Mouse (Mus musculus) forebrain, embryonic 12.5 days (tissue): ENCODE data around the gene Fam117b. TPM values are rescaled to one million over a fixed set of nuclear protein-coding genes. Genes with fewer than 3 reads are reported as not detected.

Experiments used
- ATAC-seq: fragments of 200-750 bp; cut with Nextera tagmentation; 2 replicates; pipeline ENCODE4 v1.8.0; 2017; ENCODE audit warnings: moderate TSS enrichment; ENCODE audit not compliant: low FRiP score
- H3K27ac ChIP-seq: fragments of 300-500 bp; sonication (generic); 2 replicates; pipeline ENCODE4 v1.5.1; 2016; ENCODE audit warnings: mild to moderate bottlenecking
- H3K27me3 ChIP-seq: fragments of 300-500 bp; sonication (generic); 2 replicates; pipeline ENCODE4 v1.6.1; 2016; ENCODE audit warnings: mild to moderate bottlenecking
- H3K36me3 ChIP-seq: fragments of 300-500 bp; sonication (generic); replicated peaks from 2 replicates; pipeline ENCODE4 v1.6.1; 2016; ENCODE audit warnings: mild to moderate bottlenecking
- H3K4me1 ChIP-seq: fragments of 300-500 bp; sonication (generic); 2 replicates; pipeline ENCODE4 v1.6.1; 2016
- H3K4me2 ChIP-seq: fragments of 300-500 bp; sonication (generic); 2 replicates; pipeline ENCODE4 v1.6.1; 2016; ENCODE audit warnings: mild to moderate bottlenecking, moderate library complexity
- H3K4me3 ChIP-seq: fragments of 300-500 bp; sonication (generic); replicated peaks from 2 replicates; pipeline ENCODE4 v1.5.1; 2016; ENCODE audit warnings: mild to moderate bottlenecking
- H3K9ac ChIP-seq: fragments of 300-500 bp; sonication (generic); 2 replicates; pipeline ENCODE4 v1.6.1; 2016; ENCODE audit warnings: mild to moderate bottlenecking
- H3K9me3 ChIP-seq: fragments of 300-500 bp; sonication (generic); 2 replicates; pipeline ENCODE4 v1.6.1; 2016
- WGBS: fragments of 180-500 bp; shearing (Covaris S2); methylation state at CpG from one replicate; pipeline ENCODE4 v1.1.7; 2016; 5-methylcytosine and 5-hydroxymethylcytosine counted together
- polyA plus RNA-seq: library from polyadenylated mRNA; unstranded; fragments of >200 nt; fragmentation: Nextera tagmentation; extraction: Ambion mirVana; gene quantifications from 2 replicates; pipeline ENCODE4 v1.2.1, GENCODE M21; 2016

The Fam117b gene
- polyA plus RNA-seq, 1 experiment from 2014 or later: 23.4 TPM

GRCm38 (mm10) chr1:59943825-59944224, 31.0 kb downstream of the Fam117b start:
- no peak overlapping the region for H3K9ac ChIP-seq
- no peak overlapping the region for H3K4me2 ChIP-seq
- no peaks in the 10 kb centered on the region for H3K9me3 ChIP-seq
- H3K27ac ChIP-seq: no peak overlapping the region
- no peak for ATAC-seq
- 0 out of 2 replicates have a peak, but pooled peaks cover 2% of the 10 kb centered on the region for H3K36me3 ChIP-seq
- H3K4me1 ChIP-seq: no peaks in the 10 kb centered on the region
- H3K27me3 ChIP-seq: no peaks in the 10 kb centered on the region
- H3K4me3 ChIP-seq: no peak overlapping the region
- 69% methylated on average over 5 of the region's 5 CpGs for WGBS

- H3K9ac ChIP-seq: no peak overlapping the region
- H3K36me3 ChIP-seq: peaks cover 11% of the 10 kb centered on the region; the same call in 1 of the 2 replicates
- no peak overlapping the region for H3K4me2 ChIP-seq
- H3K27me3 ChIP-seq: no peaks in the 10 kb centered on the region
- 93% methylated on average over 1 of the region's 1 CpGs for WGBS
- H3K4me3 ChIP-seq: no peak overlapping the region
- ATAC-seq: no peak
- H3K4me1 ChIP-seq: no peaks in the 10 kb centered on the region
- no peak overlapping the region for H3K27ac ChIP-seq
- H3K9me3 ChIP-seq: no peaks in the 10 kb centered on the region
Measured at GRCm38 (mm10) chr1:59945969-59946368, 33.2 kb downstream of the Fam117b start.

GRCm38 (mm10) chr1:59947509-59947908, 34.7 kb downstream of the Fam117b start:
- WGBS: 94% methylated on average over 4 of the region's 4 CpGs
- peaks cover 11% of the 10 kb centered on the region; the same call in 1 of the 2 replicates for H3K36me3 ChIP-seq
- no peak overlapping the region for H3K9ac ChIP-seq
- no peak overlapping the region for H3K4me2 ChIP-seq
- H3K4me3 ChIP-seq: no peak overlapping the region
- no peaks in the 10 kb centered on the region for H3K27me3 ChIP-seq
- H3K4me1 ChIP-seq: no peaks in the 10 kb centered on the region
- no peak for ATAC-seq
- no peak overlapping the region for H3K27ac ChIP-seq
- H3K9me3 ChIP-seq: no peaks in the 10 kb centered on the region

GRCm38 (mm10) chr1:59957206-59957605, 44.4 kb downstream of the Fam117b start:
- H3K4me2 ChIP-seq: no peak overlapping the region
- no peaks in the 10 kb centered on the region for H3K27me3 ChIP-seq
- H3K9ac ChIP-seq: no peak overlapping the region
- H3K4me1 ChIP-seq: no peaks in the 10 kb centered on the region
- WGBS: 82% methylated on average over 3 of the region's 3 CpGs
- ATAC-seq: no peak
- H3K9me3 ChIP-seq: no peaks in the 10 kb centered on the region
- H3K27ac ChIP-seq: no peak overlapping the region
- peaks cover 9% of the 10 kb centered on the region; the same call in 1 of the 2 replicates for H3K36me3 ChIP-seq
- H3K4me3 ChIP-seq: no peak overlapping the region

GRCm38 (mm10) chr1:59959941-59960340, 47.1 kb downstream of the Fam117b start:
- Histone ChIP-seq H3K4me1 (no peaks in the 10 kb centered on the region), H3K9ac (no peak overlapping the region), H3K9me3 (no peaks in the 10 kb centered on the region), H3K27me3 (no peaks in the 10 kb centered on the region), H3K4me2 (no peak overlapping the region), H3K4me3 (no peak overlapping the region), H3K36me3 (peaks cover 18% of the 10 kb centered on the region; the same call in 1 of the 2 replicates), H3K27ac (no peak overlapping the region)
- no peak for ATAC-seq
- WGBS: 96% methylated on average over 1 of the region's 1 CpGs

GRCm38 (mm10) chr1:59966171-59966785, 53.5 kb downstream of the Fam117b start:
- Histone ChIP-seq H3K4me2 (no peak overlapping the region), H3K9ac (no peak overlapping the region), H3K27me3 (no peaks in the 10 kb centered on the region), H3K27ac (no peak overlapping the region), H3K9me3 (no peaks in the 10 kb centered on the region), H3K36me3 (peaks cover 21% of the 10 kb centered on the region), H3K4me1 (no peaks in the 10 kb centered on the region), H3K4me3 (no peak overlapping the region)
- WGBS: 89% methylated on average over 6 of the region's 6 CpGs
- no peak for ATAC-seq

- WGBS: 91% methylated on average over 4 of the region's 4 CpGs
- no peak for ATAC-seq
- no peaks in the 10 kb centered on the region for H3K9me3 ChIP-seq
- H3K4me1 ChIP-seq: no peaks in the 10 kb centered on the region
- no peak overlapping the region for H3K27ac ChIP-seq
- no peak overlapping the region for H3K9ac ChIP-seq
- no peaks in the 10 kb centered on the region for H3K27me3 ChIP-seq
- peaks cover 27% of the 10 kb centered on the region for H3K36me3 ChIP-seq
- H3K4me3 ChIP-seq: no peak overlapping the region
- H3K4me2 ChIP-seq: no peak overlapping the region
Measured at GRCm38 (mm10) chr1:59967291-59967690, 54.5 kb downstream of the Fam117b start.

- no peak for ATAC-seq
- Histone ChIP-seq H3K4me1 (no peaks in the 10 kb centered on the region), H3K36me3 (peaks cover 34% of the 10 kb centered on the region), H3K4me2 (no peak overlapping the region), H3K27ac (no peak overlapping the region), H3K27me3 (no peaks in the 10 kb centered on the region), H3K9me3 (no peaks in the 10 kb centered on the region), H3K9ac (no peak overlapping the region), H3K4me3 (no peak overlapping the region)
Measured at GRCm38 (mm10) chr1:59986626-59987025, 73.8 kb downstream of the Fam117b start.

- no peak overlapping the region for H3K9ac ChIP-seq
- ATAC-seq: no peak
- no peaks in the 10 kb centered on the region for H3K9me3 ChIP-seq
- 93% methylated on average over 3 of the region's 3 CpGs for WGBS
- no peak overlapping the region for H3K4me3 ChIP-seq
- H3K4me2 ChIP-seq: no peak overlapping the region
- H3K4me1 ChIP-seq: no peaks in the 10 kb centered on the region
- no peaks in the 10 kb centered on the region for H3K27me3 ChIP-seq
- no peak overlapping the region for H3K27ac ChIP-seq
- H3K36me3 ChIP-seq: peaks cover 26% of the 10 kb centered on the region
Measured at GRCm38 (mm10) chr1:59987399-59988040, 74.7 kb downstream of the Fam117b start.

- Histone ChIP-seq H3K9me3 (no peaks in the 10 kb centered on the region), H3K27me3 (no peaks in the 10 kb centered on the region), H3K9ac (no peak overlapping the region), H3K27ac (no peak overlapping the region), H3K36me3 (0 out of 2 replicates have a peak, but pooled peaks cover 4% of the 10 kb centered on the region), H3K4me2 (no peak overlapping the region), H3K4me3 (no peak overlapping the region), H3K4me1 (no peaks in the 10 kb centered on the region)
- no peak for ATAC-seq
- WGBS: 60% methylated on average over 3 of the region's 3 CpGs
Measured at GRCm38 (mm10) chr1:59995646-59996045, 82.8 kb downstream of the Fam117b start.

GRCm38 (mm10) chr1:59997352-59997751, 84.5 kb downstream of the Fam117b start:
- H3K4me1 ChIP-seq: no peaks in the 10 kb centered on the region
- WGBS: 83% methylated on average over 5 of the region's 5 CpGs
- H3K4me2 ChIP-seq: no peak overlapping the region
- no peaks in the 10 kb centered on the region for H3K36me3 ChIP-seq
- no peak overlapping the region for H3K9ac ChIP-seq
- ATAC-seq: no peak
- H3K4me3 ChIP-seq: no peak overlapping the region
- H3K9me3 ChIP-seq: no peaks in the 10 kb centered on the region
- H3K27ac ChIP-seq: no peak overlapping the region
- H3K27me3 ChIP-seq: no peaks in the 10 kb centered on the region

- H3K4me3 ChIP-seq: no peak overlapping the region
- H3K36me3 ChIP-seq: no peaks in the 10 kb centered on the region
- no peak overlapping the region for H3K27ac ChIP-seq
- no peaks in the 10 kb centered on the region for H3K9me3 ChIP-seq
- no peak overlapping the region for H3K4me2 ChIP-seq
- H3K4me1 ChIP-seq: no peaks in the 10 kb centered on the region
- H3K9ac ChIP-seq: no peak overlapping the region
- WGBS: 71% methylated on average over 2 of the region's 2 CpGs
- ATAC-seq: no peak
- H3K27me3 ChIP-seq: no peaks in the 10 kb centered on the region
Measured at GRCm38 (mm10) chr1:60000319-60000718, 87.5 kb downstream of the Fam117b start.

- H3K36me3 ChIP-seq: no peaks in the 10 kb centered on the region
- H3K9me3 ChIP-seq: no peaks in the 10 kb centered on the region
- H3K4me3 ChIP-seq: no peak overlapping the region
- H3K4me2 ChIP-seq: no peak overlapping the region
- no peak for ATAC-seq
- H3K9ac ChIP-seq: no peak overlapping the region
- no peak overlapping the region for H3K27ac ChIP-seq
- H3K27me3 ChIP-seq: no peaks in the 10 kb centered on the region
- WGBS: 95% methylated on average over 10 of the region's 10 CpGs
- H3K4me1 ChIP-seq: no peaks in the 10 kb centered on the region
Measured at GRCm38 (mm10) chr1:60007337-60007736, 94.5 kb downstream of the Fam117b start.
